Mouse (Mus musculus) CD4-positive helper T cell, adult 2 months (primary cell): ENCODE data around the gene Crygn.

Experiments
- DNase-seq: peaks from one replicate; pipeline ENCODE4 v3.0.0-alpha.2; 2012; ENCODE audit warnings: low read depth, missing footprints, low spot score

Crygn gene

DNA sequence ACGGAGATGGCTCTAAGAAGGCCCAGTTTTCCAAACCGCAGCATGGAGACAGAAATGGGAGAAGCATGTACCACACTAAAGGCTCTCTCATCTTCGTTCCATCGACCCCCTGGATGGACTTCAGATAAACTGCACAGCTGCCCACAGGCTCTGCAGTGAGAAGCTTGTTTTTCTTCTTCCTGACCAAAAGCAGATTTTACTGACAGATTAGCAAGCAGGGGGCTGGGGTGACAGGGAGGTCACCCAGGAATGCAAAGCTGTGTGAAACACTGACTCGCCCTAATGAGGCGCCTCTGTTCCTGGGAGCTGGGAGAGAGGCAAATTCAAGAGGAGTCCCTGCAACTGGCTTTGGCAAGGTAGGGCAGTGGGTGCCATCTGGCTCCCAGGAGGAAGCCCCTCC is 10.3 kb downstream of the Crygn start:
- no peak for DNase-seq

DNA sequence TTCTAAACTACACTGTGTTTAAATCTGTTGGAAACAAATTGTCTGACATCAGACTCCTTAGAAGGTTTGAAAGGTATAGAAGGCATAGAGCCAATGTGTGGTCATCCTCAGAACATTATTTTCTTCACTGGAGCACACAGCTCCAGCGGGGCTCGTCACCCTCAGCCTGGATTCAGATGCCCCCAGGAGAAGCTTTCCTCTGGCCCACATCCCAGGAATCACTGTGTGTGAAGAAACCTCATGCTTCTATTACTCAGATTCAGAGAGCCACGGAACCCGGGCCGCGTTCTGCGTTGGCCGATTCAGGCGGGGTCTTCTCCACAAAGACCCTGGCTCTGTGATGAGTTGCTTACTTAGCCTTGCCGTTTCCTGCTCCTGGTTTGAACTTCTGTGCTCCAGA is 13.9 kb downstream of the Crygn start:
- no peak for DNase-seq

DNA sequence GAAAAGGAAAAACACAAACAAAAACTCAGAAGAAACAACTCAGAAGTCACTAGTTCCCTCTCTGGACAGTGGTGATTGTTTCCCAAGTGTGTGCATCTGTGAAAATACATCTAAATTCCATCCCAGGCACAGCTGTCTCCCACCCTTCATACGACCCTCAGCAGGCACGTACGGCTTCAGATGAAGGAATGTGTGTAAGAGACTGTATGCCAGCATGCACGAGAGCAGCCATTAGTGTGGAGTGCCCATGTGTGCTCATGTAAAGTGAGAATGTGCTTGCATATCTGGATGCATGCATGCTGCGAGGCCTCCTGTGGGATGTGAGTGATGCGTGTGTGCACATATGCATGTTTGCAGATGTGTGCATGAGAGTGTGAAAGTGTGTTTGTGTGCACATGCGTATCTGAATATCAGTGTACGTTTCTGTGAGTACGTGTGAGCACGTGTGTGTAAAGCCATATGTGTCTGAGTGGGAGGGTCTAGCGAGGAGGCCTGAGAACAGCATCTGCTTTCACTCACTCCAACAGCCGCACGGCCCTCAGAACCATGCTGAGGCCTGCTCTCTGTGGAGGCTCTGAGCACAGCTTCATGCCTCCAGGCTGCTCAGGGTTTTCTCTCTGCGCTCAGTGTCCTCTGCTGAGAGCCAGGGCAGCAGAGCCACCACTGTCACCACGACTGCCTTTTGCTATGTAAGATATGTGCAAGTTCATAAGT is 16.5 kb downstream of the Crygn start:
- DNase-seq: no peak

DNA sequence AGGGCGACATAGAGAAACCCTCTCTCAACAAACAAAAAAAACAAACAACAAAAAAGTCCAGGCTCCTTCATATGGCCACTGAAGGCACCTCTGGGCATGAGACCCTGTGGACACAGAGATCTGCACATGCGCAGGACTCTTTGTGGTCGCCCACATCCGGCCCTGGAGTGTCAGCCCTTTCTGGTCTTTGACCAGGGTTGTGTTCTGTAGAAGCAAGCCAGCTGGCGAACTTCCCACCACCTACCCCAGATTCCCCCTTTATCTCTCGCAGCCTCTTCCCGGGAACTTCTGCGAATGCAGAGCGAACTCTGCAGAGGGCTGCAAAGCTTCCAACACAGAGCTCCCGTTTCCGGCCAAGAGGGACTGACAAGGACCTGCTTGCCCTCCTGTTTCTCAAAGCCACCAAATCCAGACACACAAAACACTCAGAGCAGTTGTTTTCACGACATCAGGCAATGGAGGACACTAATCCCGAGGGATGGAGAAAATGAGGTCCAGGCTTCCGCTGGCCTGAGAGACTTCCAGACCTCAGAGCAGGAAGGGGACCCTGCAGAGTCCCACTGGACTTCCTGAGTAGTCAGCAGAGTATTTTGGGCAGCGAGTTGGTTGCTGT is 18.6 kb downstream of the Crygn start:
- DNase-seq: peak; percentile 50

DNA sequence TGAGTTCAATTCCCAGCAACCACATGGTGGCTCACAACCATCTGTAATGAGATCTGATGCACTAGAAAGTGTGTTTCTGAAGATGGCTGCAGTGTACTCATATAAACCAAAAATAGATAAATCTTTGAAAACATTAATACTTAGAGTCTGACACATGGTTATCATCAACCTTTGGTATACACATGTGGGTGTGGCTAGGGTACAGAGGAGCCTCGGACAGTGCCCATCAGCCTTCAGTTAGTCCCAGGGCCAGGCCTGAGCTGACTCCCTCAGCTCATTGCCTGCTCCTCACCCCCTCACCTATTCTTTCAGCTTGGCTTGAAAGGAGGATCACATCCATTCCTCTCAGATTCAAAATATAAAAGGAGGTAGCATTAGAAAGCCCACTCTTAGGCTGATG is 19.3 kb downstream of the Crygn start:
- no peak for DNase-seq

DNA sequence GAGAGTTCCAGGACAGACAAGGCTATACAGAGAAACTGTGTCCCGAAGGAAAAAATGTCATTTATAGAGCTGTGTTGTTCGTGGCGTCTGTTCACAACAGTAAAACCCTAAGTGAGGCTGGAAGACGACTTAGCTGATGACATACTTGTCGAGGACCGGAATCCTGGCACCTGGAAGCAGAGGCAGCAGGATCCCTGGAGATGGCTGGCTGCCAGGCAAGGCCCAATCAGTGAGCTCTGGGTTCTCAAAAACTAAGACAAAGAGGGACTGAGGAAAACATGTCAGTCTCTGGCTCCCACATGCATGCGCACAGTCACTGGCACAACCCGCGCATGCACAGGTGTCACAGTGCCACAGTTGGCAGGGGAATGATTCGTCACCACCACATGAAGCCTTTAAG is 20.2 kb downstream of the Crygn start:
- no peak for DNase-seq

DNA sequence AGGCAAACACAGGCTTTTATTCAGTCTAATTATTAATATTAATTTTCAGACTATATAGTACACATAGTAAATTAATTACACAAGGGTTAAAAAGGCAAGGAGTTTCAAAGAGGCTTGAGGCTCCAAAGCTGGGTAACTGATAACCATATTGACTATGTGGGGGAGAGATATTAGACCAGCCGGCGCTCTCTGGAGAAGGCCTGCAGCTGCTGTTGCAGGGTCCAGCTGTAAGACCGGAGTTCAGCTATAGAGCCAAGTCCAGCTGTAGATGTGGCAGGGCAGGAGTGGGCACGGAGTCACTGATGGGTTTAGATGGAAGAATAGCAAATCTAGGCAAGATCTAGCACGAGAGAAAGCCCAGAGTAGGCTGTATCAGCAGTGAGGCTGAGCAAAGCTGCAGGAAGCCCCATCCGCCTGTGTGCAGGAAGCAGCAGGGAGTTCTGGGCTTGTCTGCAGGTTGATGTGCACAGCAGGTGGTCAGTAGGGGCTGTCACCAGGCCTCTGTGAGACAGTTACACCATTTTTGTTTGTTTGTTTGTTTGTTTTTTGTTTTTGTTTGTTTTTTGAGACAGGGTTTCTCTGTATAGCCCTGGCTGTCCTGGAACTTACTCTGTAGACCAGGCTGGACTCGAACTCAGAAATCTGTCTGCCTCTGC is 23.9 kb downstream of the Crygn start:
- DNase-seq: no peak

DNA sequence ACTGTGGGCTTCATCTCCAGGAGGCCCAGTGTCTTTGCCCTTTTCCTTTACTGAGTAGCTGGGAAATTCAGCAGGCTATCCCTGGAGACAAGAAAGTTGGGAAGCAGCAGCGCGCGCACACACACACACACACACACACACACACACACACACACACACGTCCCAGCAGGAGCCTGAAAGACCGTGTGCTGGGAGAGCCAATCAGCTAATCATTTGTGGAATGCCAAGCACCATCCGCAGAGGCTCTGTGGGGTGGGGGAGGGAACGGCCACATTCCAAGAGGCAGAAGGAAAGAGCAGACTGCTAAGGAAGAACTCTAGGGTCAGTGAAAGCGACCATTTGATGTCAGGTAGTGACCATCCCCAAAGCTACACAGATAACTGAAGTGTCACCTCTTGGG is 24.7 kb downstream of the Crygn start:
- no peak for DNase-seq

DNA sequence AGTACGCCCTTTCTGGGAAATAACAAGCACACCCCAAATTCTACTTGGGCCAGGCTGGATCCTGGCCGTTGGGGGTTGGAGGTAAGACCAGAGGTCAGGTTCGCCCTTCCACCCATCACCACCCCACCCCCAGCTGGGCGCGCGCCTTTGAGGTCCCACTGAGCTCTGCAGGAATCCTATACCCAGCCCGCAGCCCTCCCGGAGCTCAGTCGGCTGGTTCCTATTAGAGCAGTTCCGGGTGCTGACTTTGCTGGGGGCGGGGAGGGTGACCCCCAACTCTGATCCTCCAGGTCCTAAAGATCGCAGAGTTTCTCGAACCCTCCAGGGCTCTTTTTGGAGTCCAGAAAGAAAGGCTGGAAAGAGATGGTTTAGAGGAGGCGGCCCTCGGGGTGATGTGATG is 26.8 kb downstream of the Crygn start:
- no peak for DNase-seq

DNA sequence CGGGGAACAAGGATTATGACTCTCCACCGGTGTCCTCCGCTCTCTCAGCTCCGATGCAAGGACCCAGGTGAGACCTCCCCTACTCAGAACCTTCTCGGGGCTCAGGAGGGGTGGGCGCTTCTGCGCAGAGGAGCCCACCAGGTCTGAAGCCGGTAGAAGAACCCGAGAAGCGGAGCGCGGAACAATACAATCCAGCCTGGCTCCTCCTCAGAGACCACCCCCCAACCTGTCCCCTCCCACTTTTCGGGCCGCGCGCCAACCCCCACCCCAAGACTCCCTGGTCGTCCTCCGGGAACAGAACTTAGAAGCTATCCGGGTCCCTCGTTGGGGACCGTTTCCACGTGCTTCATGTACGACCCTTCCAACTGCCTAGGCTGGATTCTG is 27.3 kb downstream of the Crygn start, which contains the start of gene Wdr86:
Gene Wdr86 (minus strand): TSS at position 240 of the 384 bp plus-strand sequence.
- no peak for DNase-seq

DNA sequence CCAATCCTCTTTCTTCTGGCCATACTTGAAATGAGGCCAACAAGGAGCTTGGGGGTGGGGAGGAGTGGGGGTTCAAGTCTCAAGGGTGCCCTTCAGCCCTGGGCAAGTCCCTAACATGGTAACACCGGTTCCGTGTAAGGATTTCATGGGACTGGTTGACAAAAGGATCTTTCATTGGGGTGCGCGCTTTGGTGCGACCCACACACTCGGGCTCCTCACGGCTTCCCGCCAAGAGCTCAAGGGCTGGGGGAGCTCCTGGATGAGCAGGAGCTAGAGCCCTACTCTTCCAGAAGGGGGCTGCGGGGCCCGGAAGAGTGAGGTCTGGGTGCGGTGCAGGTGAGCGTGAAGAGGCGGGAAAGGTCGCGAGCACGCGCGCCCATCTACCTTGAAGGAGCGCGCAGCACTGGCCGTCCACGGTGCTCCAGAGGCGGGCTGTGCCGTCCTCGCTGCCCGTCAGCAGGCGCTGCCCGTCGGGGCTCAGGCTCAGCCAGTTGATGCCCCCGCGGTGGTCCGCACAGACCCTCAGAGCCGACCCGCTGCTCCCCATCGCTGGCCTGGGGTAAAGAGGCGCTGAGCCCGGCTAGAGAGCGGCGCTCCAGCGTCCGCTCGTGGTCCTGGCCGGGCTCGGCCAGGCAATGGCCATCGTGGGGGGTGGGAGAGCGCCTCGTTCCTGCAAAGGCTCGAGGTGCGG is 27.9 kb downstream of the Crygn start:
- no peak for DNase-seq

DNA sequence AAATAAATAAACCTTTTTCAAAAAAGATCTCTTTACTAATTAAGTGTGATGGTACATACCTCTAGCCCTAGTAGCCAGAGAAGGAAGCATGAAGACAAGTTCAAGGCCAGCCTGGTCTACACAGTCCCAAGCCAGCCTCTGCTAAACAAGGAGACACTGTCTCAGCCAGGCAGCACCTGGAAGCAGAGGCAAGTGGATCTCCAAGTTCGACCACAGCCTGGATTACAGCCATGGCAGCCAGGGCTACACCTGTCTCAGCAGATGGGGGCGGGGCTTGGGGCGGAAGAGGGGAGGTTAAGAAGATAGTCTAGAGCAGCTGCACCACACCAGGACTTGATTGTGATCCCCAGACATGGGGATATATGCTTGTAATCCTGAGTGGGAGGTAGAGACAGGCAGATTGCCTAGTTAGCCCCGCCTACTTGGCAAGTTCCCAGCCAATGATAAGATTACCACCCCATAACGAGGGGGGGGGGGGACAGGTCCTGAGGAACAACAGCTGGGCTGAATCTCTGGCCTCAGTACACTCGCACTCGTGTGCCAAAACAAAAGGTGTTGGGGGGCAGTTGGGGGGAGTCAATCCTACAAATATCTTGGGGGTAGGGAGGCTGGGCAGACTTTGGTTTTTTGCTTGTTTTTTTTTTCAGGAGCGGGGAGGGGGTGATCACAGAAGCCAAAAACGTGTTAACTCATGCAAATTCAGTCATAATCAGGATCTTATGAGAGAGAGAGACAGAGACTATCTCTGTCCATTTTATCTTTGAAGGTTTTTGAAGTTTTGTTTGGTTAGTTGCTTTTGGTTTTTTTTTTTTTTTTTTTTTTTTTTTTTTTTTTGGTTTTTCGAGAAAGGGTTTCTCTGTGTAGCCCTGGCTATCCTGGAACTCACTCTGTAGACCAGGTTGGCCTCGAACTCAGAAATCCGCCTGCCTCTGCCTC is 30.6 kb downstream of the Crygn start:
- DNase-seq: no peak

DNA sequence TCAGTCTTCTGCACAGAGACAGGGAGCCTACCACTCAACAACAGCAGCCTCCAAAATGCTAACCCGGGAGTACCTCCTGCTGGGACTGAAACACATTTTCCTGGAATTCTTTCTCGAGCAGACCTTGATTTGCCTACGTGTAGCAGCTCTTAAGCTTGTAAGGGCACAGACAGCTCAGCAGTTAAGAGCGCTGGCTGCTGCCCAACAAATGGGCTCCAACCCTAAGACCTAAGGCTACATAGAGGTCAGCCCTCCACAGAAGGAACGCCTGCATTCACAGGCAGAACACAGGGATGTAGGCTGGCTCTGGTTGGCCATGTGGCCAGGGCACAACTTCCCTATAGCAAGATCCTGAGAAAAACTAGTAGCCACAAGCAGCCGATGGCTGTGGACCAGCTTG is 31.9 kb downstream of the Crygn start:
- no peak for DNase-seq

DNA sequence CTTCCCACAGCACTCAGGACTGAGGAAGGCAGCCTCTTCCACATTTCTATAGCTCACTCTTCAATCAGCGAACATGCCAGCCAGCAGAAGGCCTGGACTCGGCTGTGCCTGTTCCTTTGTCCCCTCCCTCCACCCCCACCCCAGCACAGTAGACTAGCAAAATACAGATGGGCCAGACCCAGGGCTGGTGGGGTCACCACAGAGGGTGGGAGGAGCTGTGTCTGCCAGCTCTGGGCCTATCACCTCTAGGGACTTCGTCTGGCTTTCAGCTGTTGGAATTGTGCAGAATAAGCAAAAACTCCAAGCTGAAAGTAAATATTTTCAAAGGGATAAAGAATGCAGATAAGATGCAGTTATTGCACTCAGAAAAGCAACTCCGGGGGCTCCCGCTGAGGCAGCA is 33.0 kb downstream of the Crygn start:
- no peak for DNase-seq

DNA sequence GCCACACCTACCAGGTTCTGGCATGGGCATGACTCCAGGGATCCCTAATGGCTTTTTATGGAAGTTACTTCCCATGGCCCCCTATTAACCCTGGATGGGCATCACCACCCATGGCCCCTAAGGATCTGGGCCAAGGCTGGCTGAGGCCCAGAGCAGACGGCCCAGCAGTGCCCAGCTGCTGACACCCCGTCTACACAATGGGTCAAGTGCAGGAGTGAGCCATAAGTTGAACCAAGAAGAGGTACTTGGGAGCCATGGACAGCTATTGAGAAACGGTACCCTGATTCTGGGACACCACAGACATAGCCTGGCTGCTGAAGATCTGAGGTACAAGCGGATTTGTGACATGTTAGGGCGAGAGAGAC is 33.6 kb downstream of the Crygn start:
- no peak for DNase-seq

DNA sequence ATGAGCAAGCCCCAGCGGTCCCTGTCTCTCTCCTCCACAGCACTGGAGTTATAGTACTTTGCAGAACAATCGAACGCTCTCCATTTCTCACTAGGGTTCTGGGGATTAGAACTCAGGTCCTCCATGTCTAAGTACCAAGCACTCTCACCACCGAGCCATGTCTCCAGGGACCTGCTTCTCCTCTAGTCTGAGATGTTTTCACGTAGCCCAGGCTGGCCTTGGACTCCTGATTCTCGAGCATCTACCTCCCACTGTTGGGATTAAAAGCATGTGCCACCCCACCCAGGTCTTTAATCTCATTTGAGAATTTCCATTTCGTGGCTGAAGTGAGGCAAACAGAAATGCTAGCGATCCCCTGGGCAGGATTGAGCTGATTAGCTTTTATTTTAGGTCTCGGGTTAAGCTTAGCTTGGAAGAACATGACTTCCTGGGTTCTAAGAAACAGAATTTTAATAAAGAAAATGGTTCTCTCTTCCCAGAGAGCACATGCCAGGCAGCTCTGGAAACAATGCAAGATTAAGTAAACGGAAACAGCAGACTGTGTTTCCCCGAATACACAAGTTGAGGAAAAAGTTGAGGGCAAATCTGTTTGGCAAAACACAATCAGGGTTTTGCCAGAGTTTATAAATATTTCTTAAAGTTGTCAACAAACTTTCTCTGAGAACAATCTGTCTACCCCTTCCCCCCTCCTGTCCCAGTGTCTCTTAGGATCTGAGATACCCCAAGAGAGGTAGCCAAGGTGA is 34.1 kb downstream of the Crygn start:
- DNase-seq: no peak

DNA sequence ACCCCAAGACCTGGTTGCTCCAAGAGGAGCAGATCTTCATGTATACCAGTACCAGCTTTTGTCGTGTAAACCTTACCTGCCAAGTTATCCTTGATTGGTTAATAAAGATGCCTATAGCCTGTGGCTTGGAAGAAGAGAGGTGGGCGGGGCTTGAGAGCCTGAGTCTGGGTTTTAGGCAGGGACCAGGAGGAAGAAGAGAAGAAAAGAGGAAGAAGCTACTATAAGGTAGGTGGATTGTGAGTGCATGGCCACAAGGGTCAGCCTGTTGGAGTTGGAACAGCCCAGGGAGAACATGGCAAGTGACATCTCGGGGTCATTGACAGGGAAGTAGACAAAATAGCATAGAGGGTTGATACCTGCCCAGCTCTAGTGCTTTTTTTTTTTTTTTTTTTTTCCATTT is 38.0 kb downstream of the Crygn start:
- DNase-seq: no peak

DNA sequence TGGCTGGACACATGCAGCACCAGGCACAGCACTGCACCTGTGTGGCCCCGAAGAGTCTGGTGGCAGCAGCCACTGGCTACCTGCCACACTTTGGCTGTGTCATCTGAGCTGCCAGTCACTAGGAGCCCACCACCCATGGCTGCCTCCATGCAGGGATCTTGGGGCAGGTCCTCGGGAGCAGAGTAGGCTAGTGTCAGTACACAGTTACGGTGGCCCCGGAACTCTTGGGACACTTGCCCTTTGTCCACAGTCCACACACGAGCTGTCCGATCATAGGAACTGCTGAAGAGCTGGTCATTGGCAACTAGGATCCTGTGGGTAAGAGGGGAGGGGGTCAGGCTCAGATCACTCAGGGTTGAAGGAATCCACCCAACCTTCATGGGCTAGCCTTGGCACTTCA is 39.7 kb downstream of the Crygn start:
- DNase-seq: no peak

DNA sequence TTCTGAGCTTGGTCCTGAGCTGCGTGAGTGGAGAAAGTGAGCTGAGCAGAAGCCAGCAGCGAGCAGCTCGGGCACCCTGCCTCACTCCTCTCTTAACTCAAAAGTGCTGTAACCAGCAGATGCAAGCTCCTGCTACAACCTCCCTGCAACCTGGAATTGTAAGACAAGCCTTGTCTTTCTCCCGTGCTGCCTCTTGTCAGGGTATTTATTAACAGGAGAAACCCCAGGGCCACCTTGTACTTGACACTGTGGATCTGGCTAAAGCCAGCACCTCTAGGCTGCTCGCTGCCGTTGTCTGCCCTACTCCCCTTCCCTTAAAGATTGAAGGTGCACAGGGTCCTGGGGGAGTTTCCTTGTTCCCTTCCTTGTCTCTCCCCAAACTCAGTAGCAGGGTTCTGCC is 43.8 kb downstream of the Crygn start:
- DNase-seq: no peak

DNA sequence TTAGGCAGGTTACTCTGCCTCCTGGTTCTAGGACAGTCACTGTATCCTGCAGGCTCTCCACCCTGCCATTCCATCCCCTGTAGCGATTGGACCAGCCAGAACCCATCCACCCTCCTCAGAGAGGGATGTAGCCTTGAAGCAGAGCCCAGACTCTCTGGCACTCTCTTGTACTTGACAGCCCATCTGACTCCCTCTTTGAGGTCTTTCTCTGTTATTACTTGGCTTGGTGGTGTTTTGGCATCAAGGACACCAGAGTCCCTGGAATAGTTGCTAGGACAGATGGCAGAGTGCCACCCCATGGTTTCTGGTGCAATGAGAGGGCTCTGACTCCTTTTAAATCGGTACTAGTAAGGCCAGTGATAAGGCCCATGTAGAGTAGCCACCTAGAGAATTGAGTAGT is 44.6 kb downstream of the Crygn start:
- DNase-seq: no peak

DNA sequence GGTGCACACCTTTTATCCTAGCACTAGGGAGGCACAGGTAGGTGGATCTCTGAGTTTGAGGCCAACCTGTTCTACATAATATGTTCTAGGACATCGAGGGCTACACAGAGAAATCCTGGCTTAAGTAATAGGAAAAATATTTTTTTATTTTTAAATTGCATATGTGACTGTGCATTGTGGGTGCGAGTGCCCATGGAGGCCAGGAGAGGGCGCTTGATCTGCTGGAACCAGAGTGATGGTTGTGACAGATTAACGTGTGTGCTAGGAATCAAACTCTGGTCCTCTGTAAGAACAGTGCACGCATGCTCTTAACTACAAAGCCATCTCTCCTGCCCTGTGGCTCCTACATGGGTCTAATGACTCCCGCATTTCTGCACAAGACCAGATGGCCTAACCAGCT is 46.2 kb downstream of the Crygn start:
- DNase-seq: no peak
